Mouse (Mus musculus): ENCODE measurements around the gene Tomm70a. TPM values are rescaled to one million over a fixed set of nuclear protein-coding genes. Genes with fewer than 3 reads are reported as not detected.

Gene Tomm70a
- 53.5 and 56.8 TPM in 2 replicates for total RNA-seq (2014; rRNA removed; ENCODE audit: low replicate concordance)
- 29.7 and 35.7 TPM in 2 replicates for polyA plus RNA-seq (2015; fragmentation: Nextera tagmentation; extraction: Ambion mirVana)

GRCm38 (mm10) chr16:57120913-57121815, at the start of gene Tomm70a:
TSS of gene Tomm70a (plus strand) at chr16:57121703.
- H3K4me3 ChIP-seq (ENCODE audit: low read depth, low read length), result peak within 1 kb of the TSS; percentile 95
- H3K36me3 ChIP-seq (replicated peaks; ENCODE audit: control insufficient read depth, insufficient read depth, low read length), result no peaks in the 10 kb centered on the region
- H3K4me2 ChIP-seq (ENCODE audit: low read depth, low read length), result peak within 1 kb of the TSS; percentile 81
- H3K9me3 ChIP-seq (replicated peaks; ENCODE audit: control insufficient read depth, low read length), result no peaks in the 10 kb centered on the region
- ATAC-seq (ENCODE audit: insufficient read depth, low read depth) (peak; percentile 98), DNase-seq (ENCODE audit: low spot score) (peak; percentile 98)
- peak within 1 kb of the TSS; percentile 96 for H3K27ac ChIP-seq (ENCODE audit: low read depth)
- peak within 1 kb of the TSS; percentile 97 for H3K9ac ChIP-seq (replicated peaks; ENCODE audit: low read depth, low read length)
- TF ChIP-seq EP300 (IDR thresholded peaks at IDR 0.05; ENCODE audit: low read depth), result peak; percentile 78; the same call in 1 of the 2 replicates
- TF ChIP-seq CTCF (IDR thresholded peaks at IDR 0.05; ENCODE audit: low read depth), result no peak
- under 1% methylated on average over 36 of the region's 37 CpGs for WGBS
- H3K27me3 ChIP-seq (ENCODE audit: control insufficient read depth, insufficient read depth, low read length), result no peaks in the 10 kb centered on the region
- H3K4me1 ChIP-seq (ENCODE audit: control insufficient read depth, insufficient read depth), result peaks cover 18% of the 10 kb centered on the region

- H3K9me3 ChIP-seq (replicated peaks; ENCODE audit: control insufficient read depth, low read length), result no peaks in the 10 kb centered on the region
- H3K27me3 ChIP-seq (ENCODE audit: control insufficient read depth, insufficient read depth, low read length), result no peaks in the 10 kb centered on the region
- no peaks in the 10 kb centered on the region for H3K36me3 ChIP-seq (replicated peaks; ENCODE audit: control insufficient read depth, insufficient read depth, low read length)
- H3K4me1 ChIP-seq (ENCODE audit: control insufficient read depth, insufficient read depth), result no peaks in the 10 kb centered on the region
- no peak overlapping the region for H3K27ac ChIP-seq (ENCODE audit: low read depth)
- H3K4me2 ChIP-seq (ENCODE audit: low read depth, low read length), result no peak overlapping the region
- DNase-seq (ENCODE audit: low spot score), result no peak
- 59% methylated on average over 7 of the region's 7 CpGs for whole genome bisulfite sequencing
- ATAC-seq (ENCODE audit: insufficient read depth, low read depth), result no peak
- no peak overlapping the region for H3K4me3 ChIP-seq (ENCODE audit: low read depth, low read length)
- H3K9ac ChIP-seq (replicated peaks; ENCODE audit: low read depth, low read length), result no peak overlapping the region
- TF ChIP-seq CTCF (IDR thresholded peaks at IDR 0.05; ENCODE audit: low read depth) (no peak), EP300 (IDR thresholded peaks at IDR 0.05; ENCODE audit: low read depth) (no peak)
Measured at GRCm38 (mm10) chr16:57075986-57076385, 45.5 kb upstream of the Tomm70a start.

GRCm38 (mm10) chr16:57079577-57079976, 41.9 kb upstream of the Tomm70a start:
- 66% methylated on average over 4 of the region's 4 CpGs for WGBS
- H3K9me3 ChIP-seq (replicated peaks; ENCODE audit: control insufficient read depth, low read length), result no peaks in the 10 kb centered on the region
- H3K4me3 ChIP-seq (ENCODE audit: low read depth, low read length), result no peak overlapping the region
- ATAC-seq (ENCODE audit: insufficient read depth, low read depth) (no peak), DNase-seq (ENCODE audit: low spot score) (no peak)
- no peak overlapping the region for H3K9ac ChIP-seq (replicated peaks; ENCODE audit: low read depth, low read length)
- TF ChIP-seq EP300 (IDR thresholded peaks at IDR 0.05; ENCODE audit: low read depth), result no peak
- no peak for TF ChIP-seq CTCF (IDR thresholded peaks at IDR 0.05; ENCODE audit: low read depth)
- H3K4me2 ChIP-seq (ENCODE audit: low read depth, low read length), result no peak overlapping the region
- no peaks in the 10 kb centered on the region for H3K27me3 ChIP-seq (ENCODE audit: control insufficient read depth, insufficient read depth, low read length)
- no peaks in the 10 kb centered on the region for H3K4me1 ChIP-seq (ENCODE audit: control insufficient read depth, insufficient read depth)
- H3K27ac ChIP-seq (ENCODE audit: low read depth), result no peak overlapping the region
- no peaks in the 10 kb centered on the region for H3K36me3 ChIP-seq (replicated peaks; ENCODE audit: control insufficient read depth, insufficient read depth, low read length)

- ATAC-seq (ENCODE audit: insufficient read depth, low read depth) (no peak), DNase-seq (ENCODE audit: low spot score) (peak; percentile 34)
- TF ChIP-seq EP300 (IDR thresholded peaks at IDR 0.05; ENCODE audit: low read depth) (no peak), CTCF (IDR thresholded peaks at IDR 0.05; ENCODE audit: low read depth) (peak; percentile 64)
- H3K9me3 ChIP-seq (replicated peaks; ENCODE audit: control insufficient read depth, low read length), result no peaks in the 10 kb centered on the region
- H3K4me2 ChIP-seq (ENCODE audit: low read depth, low read length), result no peak overlapping the region
- no peak overlapping the region for H3K9ac ChIP-seq (replicated peaks; ENCODE audit: low read depth, low read length)
- H3K4me1 ChIP-seq (ENCODE audit: control insufficient read depth, insufficient read depth), result no peaks in the 10 kb centered on the region
- no peaks in the 10 kb centered on the region for H3K27me3 ChIP-seq (ENCODE audit: control insufficient read depth, insufficient read depth, low read length)
- no peak overlapping the region for H3K4me3 ChIP-seq (ENCODE audit: low read depth, low read length)
- no peaks in the 10 kb centered on the region for H3K36me3 ChIP-seq (replicated peaks; ENCODE audit: control insufficient read depth, insufficient read depth, low read length)
- H3K27ac ChIP-seq (ENCODE audit: low read depth), result no peak overlapping the region
- 38% methylated on average over 4 of the region's 4 CpGs for WGBS
Measured at GRCm38 (mm10) chr16:57092460-57092859, 29.0 kb upstream of the Tomm70a start.

- no peak overlapping the region for H3K4me3 ChIP-seq (ENCODE audit: low read depth, low read length)
- no peak overlapping the region for H3K9ac ChIP-seq (replicated peaks; ENCODE audit: low read depth, low read length)
- no peaks in the 10 kb centered on the region for H3K9me3 ChIP-seq (replicated peaks; ENCODE audit: control insufficient read depth, low read length)
- H3K4me1 ChIP-seq (ENCODE audit: control insufficient read depth, insufficient read depth), result no peaks in the 10 kb centered on the region
- ATAC-seq (ENCODE audit: insufficient read depth, low read depth), result no peak
- no peak overlapping the region for H3K4me2 ChIP-seq (ENCODE audit: low read depth, low read length)
- no peak for DNase-seq (ENCODE audit: low spot score)
- WGBS, result 55% methylated on average over 6 of the region's 6 CpGs
- H3K27ac ChIP-seq (ENCODE audit: low read depth), result no peak overlapping the region
- TF ChIP-seq CTCF (IDR thresholded peaks at IDR 0.05; ENCODE audit: low read depth) (no peak), EP300 (IDR thresholded peaks at IDR 0.05; ENCODE audit: low read depth) (no peak)
- H3K27me3 ChIP-seq (ENCODE audit: control insufficient read depth, insufficient read depth, low read length), result no peaks in the 10 kb centered on the region
- H3K36me3 ChIP-seq (replicated peaks; ENCODE audit: control insufficient read depth, insufficient read depth, low read length), result no peaks in the 10 kb centered on the region
Measured at GRCm38 (mm10) chr16:57092911-57093605, 28.4 kb upstream of the Tomm70a start.
